In the genomic region with DNA sequence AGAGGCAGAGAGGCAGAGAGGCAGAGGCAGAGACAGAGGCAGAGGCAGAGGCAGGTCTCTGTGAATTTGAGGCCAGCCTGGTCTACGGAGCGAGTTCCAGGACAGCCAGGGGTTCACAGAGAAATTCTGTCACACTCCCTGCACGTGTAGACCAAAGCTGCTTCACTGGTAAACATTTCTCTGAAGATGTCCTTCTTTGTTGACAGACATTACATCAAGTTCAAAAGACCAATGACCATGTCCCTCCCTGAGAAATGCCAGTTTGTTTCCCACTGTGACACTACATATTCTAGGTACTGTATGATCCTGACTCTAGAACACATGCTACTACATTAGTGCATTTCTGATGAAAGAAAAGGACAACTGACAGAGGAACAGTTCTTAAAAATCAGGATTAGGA, we compare ENCODE assay signal across 21 mouse cellular contexts. TPM values are rescaled to one million over a fixed set of nuclear protein-coding genes. Genes with fewer than 3 reads are reported as not detected.
"Had no signal": no experiment of that assay in that cellular context is flagged by ENCODE, and none has a peak within 500 bp of the region (broad histone marks: within the 10 kb centered on the region; RNA-seq: fewer than 3 reads in every experiment).

No protein-coding gene starts in this region.

- H3K27me3 ChIP-seq: kidney, embryonic 15.5 days; limb, embryonic 13.5 days; liver, embryonic 15.5 days; midbrain, embryonic 13.5 days had no signal

- H3K4me1 ChIP-seq: kidney, embryonic 15.5 days; liver, embryonic 15.5 days; midbrain, embryonic 13.5 days had no signal

- ATAC-seq: midbrain, embryonic 13.5 days; midbrain, embryonic 16.5 days had no signal

- H3K4me3 ChIP-seq: kidney, embryonic 15.5 days; limb, embryonic 13.5 days; liver, embryonic 15.5 days; megakaryocyte, embryonic 14.5 days; midbrain, embryonic 10.5 days; midbrain, embryonic 13.5 days; myocyte had no signal

- H3K4me2 ChIP-seq: kidney, embryonic 15.5 days; limb, embryonic 13.5 days; liver, embryonic 15.5 days; midbrain, embryonic 13.5 days had no signal

- H3K9me3 ChIP-seq: kidney, embryonic 15.5 days; limb, embryonic 13.5 days; liver, embryonic 15.5 days; midbrain, embryonic 10.5 days; midbrain, embryonic 13.5 days had no signal

- DNase-seq: kidney, adult 8-10 months; kidney, postnatal 14 days; kidney, postnatal 4 days; left cerebral cortex, postnatal 4 days; liver; lung, adult 2 months; thymus, adult 18-20 months; thymus, postnatal 36 days had no signal

- H3K27ac ChIP-seq: kidney, embryonic 15.5 days; limb, embryonic 13.5 days; liver, embryonic 15.5 days; midbrain, embryonic 10.5 days; midbrain, embryonic 13.5 days had no signal

- H3K9ac ChIP-seq: kidney, embryonic 15.5 days; limb, embryonic 13.5 days; liver, embryonic 15.5 days; midbrain, embryonic 13.5 days had no signal

RNA-seq across cellular contexts. Expression of a gene that starts 51.0 kb away (rescaled TPM):
- total RNA-seq: monocyte, adult 5-6 weeks had no signal
- polyA plus RNA-seq: liver, embryonic 15.5 days had no signal

RNA-seq across cellular contexts. Expression of a gene that starts 58.4 kb away (rescaled TPM):
- total RNA-seq: monocyte, adult 5-6 weeks had no signal
- polyA plus RNA-seq: liver, embryonic 15.5 days; lung, adult 2 months; myocyte; neural tube, embryonic 11.5 days; small intestine, adult 2 months; spleen, adult 2 months; stomach, embryonic 16.5 days had no signal
